Mouse (Mus musculus): ENCODE data around the gene Gm20388. TPM values are rescaled to one million over a fixed set of nuclear protein-coding genes. Genes with fewer than 3 reads are reported as not detected.

Gm20388 gene
- polyA plus RNA-seq, 1 experiment from 2014 or later, result not detected

GRCm38 (mm10) chr8:120213229-120213628 is 302.6 kb downstream of the Gm20388 start:
- ATAC-seq (ENCODE audit: low FRiP score, low TSS enrichment) (no peak), DNase-seq (ENCODE audit: low spot score) (no peak)
- no peak overlapping the region for H3K27ac ChIP-seq (replicated peaks)
- no peak for TF ChIP-seq EP300 (optimal IDR thresholded peaks at IDR 0.05)
- no peak for TF ChIP-seq CTCF (IDR thresholded peaks at IDR 0.05; ENCODE audit: low read depth)
- WGBS, result 92% methylated on average over 3 of the region's 3 CpGs
- H3K9ac ChIP-seq (ENCODE audit: low read length), result no peak overlapping the region
- H3K4me3 ChIP-seq (ENCODE audit: low read depth, low read length), result no peak overlapping the region
- peaks cover 2% of the 10 kb centered on the region; the same call in 1 of the 2 replicates for H3K4me1 ChIP-seq (replicated peaks; ENCODE audit: control insufficient read depth, insufficient read depth)
- no peak overlapping the region for H3K4me2 ChIP-seq (replicated peaks; ENCODE audit: low read depth)
- H3K9me3 ChIP-seq (ENCODE audit: control insufficient read depth, low read length), result no peaks in the 10 kb centered on the region
- H3K36me3 ChIP-seq (ENCODE audit: control insufficient read depth, insufficient read depth, low read length), result no peaks in the 10 kb centered on the region
- no peaks in the 10 kb centered on the region for H3K27me3 ChIP-seq (ENCODE audit: control insufficient read depth, insufficient read depth, low read length)

GRCm38 (mm10) chr8:120213939-120214338 is 303.3 kb downstream of the Gm20388 start:
- H3K27me3 ChIP-seq (ENCODE audit: control insufficient read depth, insufficient read depth, low read length), result no peaks in the 10 kb centered on the region
- H3K9me3 ChIP-seq (ENCODE audit: control insufficient read depth, low read length), result no peaks in the 10 kb centered on the region
- WGBS, result 72% methylated on average over 5 of the region's 5 CpGs
- ATAC-seq (ENCODE audit: low FRiP score, low TSS enrichment), result no peak
- TF ChIP-seq EP300 (optimal IDR thresholded peaks at IDR 0.05) (no peak), CTCF (IDR thresholded peaks at IDR 0.05; ENCODE audit: low read depth) (no peak)
- no peak overlapping the region for H3K4me3 ChIP-seq (ENCODE audit: low read depth, low read length)
- H3K4me1 ChIP-seq (replicated peaks; ENCODE audit: control insufficient read depth, insufficient read depth), result peaks cover 2% of the 10 kb centered on the region; the same call in 1 of the 2 replicates
- no peak overlapping the region for H3K9ac ChIP-seq (ENCODE audit: low read length)
- DNase-seq (ENCODE audit: low spot score), result no peak
- H3K36me3 ChIP-seq (ENCODE audit: control insufficient read depth, insufficient read depth, low read length), result no peaks in the 10 kb centered on the region
- H3K27ac ChIP-seq (replicated peaks), result no peak overlapping the region
- no peak overlapping the region for H3K4me2 ChIP-seq (replicated peaks; ENCODE audit: low read depth)

GRCm38 (mm10) chr8:120215416-120216141 is 304.9 kb downstream of the Gm20388 start:
- H3K4me2 ChIP-seq (replicated peaks; ENCODE audit: low read depth), result no peak overlapping the region
- DNase-seq (ENCODE audit: low spot score) (no peak), ATAC-seq (ENCODE audit: low FRiP score, low TSS enrichment) (no peak)
- no peaks in the 10 kb centered on the region for H3K36me3 ChIP-seq (ENCODE audit: control insufficient read depth, insufficient read depth, low read length)
- no peak overlapping the region for H3K9ac ChIP-seq (ENCODE audit: low read length)
- WGBS, result 58% methylated on average over 7 of the region's 7 CpGs
- no peaks in the 10 kb centered on the region for H3K9me3 ChIP-seq (ENCODE audit: control insufficient read depth, low read length)
- no peak for TF ChIP-seq CTCF (IDR thresholded peaks at IDR 0.05; ENCODE audit: low read depth)
- no peak for TF ChIP-seq EP300 (optimal IDR thresholded peaks at IDR 0.05)
- peak overlapping the region; percentile 9 for H3K27ac ChIP-seq (replicated peaks)
- H3K27me3 ChIP-seq (ENCODE audit: control insufficient read depth, insufficient read depth, low read length), result no peaks in the 10 kb centered on the region
- H3K4me1 ChIP-seq (replicated peaks; ENCODE audit: control insufficient read depth, insufficient read depth), result peaks cover 2% of the 10 kb centered on the region; the same call in 1 of the 2 replicates
- no peak overlapping the region for H3K4me3 ChIP-seq (ENCODE audit: low read depth, low read length)

- Histone ChIP-seq H3K9ac (ENCODE audit: low read length) (no peak overlapping the region), H3K36me3 (ENCODE audit: control insufficient read depth, insufficient read depth, low read length) (no peaks in the 10 kb centered on the region), H3K4me1 (replicated peaks; ENCODE audit: control insufficient read depth, insufficient read depth) (peaks cover 2% of the 10 kb centered on the region; the same call in 1 of the 2 replicates), H3K27me3 (ENCODE audit: control insufficient read depth, insufficient read depth, low read length) (no peaks in the 10 kb centered on the region), H3K9me3 (ENCODE audit: control insufficient read depth, low read length) (no peaks in the 10 kb centered on the region), H3K27ac (replicated peaks) (peak overlapping the region; percentile 73), H3K4me2 (replicated peaks; ENCODE audit: low read depth) (no peak overlapping the region), H3K4me3 (ENCODE audit: low read depth, low read length) (no peak overlapping the region)
- ATAC-seq (ENCODE audit: low FRiP score, low TSS enrichment), result peak; percentile 73
- 22% methylated on average over 13 of the region's 13 CpGs for WGBS
- TF ChIP-seq CTCF (IDR thresholded peaks at IDR 0.05; ENCODE audit: low read depth), result no peak
- no peak for TF ChIP-seq EP300 (optimal IDR thresholded peaks at IDR 0.05)
- peak; percentile 54 for DNase-seq (ENCODE audit: low spot score)
These were observed 306.5 kb downstream of the Gm20388 start for GRCm38 (mm10) chr8:120216855-120217830.

- no peak for ATAC-seq (ENCODE audit: low FRiP score, low TSS enrichment)
- DNase-seq (ENCODE audit: low spot score), result no peak
- Histone ChIP-seq H3K4me1 (replicated peaks; ENCODE audit: control insufficient read depth, insufficient read depth) (no peaks in the 10 kb centered on the region), H3K4me3 (ENCODE audit: low read depth, low read length) (no peak overlapping the region), H3K36me3 (ENCODE audit: control insufficient read depth, insufficient read depth, low read length) (no peaks in the 10 kb centered on the region), H3K27ac (replicated peaks) (no peak overlapping the region), H3K9me3 (ENCODE audit: control insufficient read depth, low read length) (no peaks in the 10 kb centered on the region), H3K9ac (ENCODE audit: low read length) (no peak overlapping the region), H3K27me3 (ENCODE audit: control insufficient read depth, insufficient read depth, low read length) (no peaks in the 10 kb centered on the region), H3K4me2 (replicated peaks; ENCODE audit: low read depth) (no peak overlapping the region)
- 42% methylated on average over 11 of the region's 11 CpGs for whole genome bisulfite sequencing
- TF ChIP-seq EP300 (optimal IDR thresholded peaks at IDR 0.05) (no peak), CTCF (IDR thresholded peaks at IDR 0.05; ENCODE audit: low read depth) (no peak)
These were observed 311.9 kb downstream of the Gm20388 start for GRCm38 (mm10) chr8:120222548-120222947.
